Mouse (Mus musculus): ENCODE data around the gene Sgca.
A peak's percentile ranks its signal among the peaks of the same experiment; 100 is the strongest.

Sgca gene

DNA sequence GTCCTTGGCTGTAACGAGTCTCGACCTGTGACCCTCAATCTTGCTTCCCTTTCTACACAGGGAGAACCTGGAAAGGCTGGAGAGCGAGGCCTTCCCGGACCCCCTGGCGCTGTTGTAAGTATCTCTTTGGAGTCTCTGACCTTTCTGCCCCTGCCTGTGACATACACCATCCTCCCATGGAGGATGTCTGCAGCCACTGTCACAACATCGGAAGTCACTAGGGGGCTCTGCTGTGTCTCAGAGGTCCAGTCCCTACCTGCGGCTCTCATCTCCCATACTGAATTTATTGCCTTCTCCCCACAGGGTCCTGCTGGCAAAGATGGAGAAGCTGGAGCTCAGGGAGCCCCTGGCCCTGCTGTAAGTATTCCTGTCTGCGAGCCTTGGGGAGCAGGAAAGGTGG lies 31.8 kb downstream of the Sgca start:
- DNase-seq (ENCODE audit: low read depth, low spot score): no peak

DNA sequence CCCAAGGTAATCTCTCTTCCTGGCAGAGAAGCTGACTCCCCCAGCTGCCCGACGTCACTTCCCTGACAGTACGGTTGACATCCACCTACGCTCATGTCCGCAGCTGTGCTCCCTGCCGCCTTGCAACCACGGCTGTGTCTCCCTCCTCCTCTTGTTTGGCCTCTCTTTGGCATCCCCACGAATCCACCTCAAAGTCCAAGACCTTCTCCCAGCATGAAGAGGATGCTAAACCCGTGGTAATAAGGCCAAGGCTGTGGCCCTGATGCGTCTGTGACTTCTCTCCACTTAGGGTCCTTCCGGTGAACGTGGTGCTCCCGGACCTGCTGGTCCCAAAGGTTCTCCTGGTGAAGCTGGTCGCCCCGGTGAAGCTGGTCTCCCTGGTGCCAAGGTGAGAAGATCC lies 33.1 kb downstream of the Sgca start:
- DNase-seq (ENCODE audit: low read depth, low spot score): no peak

DNA sequence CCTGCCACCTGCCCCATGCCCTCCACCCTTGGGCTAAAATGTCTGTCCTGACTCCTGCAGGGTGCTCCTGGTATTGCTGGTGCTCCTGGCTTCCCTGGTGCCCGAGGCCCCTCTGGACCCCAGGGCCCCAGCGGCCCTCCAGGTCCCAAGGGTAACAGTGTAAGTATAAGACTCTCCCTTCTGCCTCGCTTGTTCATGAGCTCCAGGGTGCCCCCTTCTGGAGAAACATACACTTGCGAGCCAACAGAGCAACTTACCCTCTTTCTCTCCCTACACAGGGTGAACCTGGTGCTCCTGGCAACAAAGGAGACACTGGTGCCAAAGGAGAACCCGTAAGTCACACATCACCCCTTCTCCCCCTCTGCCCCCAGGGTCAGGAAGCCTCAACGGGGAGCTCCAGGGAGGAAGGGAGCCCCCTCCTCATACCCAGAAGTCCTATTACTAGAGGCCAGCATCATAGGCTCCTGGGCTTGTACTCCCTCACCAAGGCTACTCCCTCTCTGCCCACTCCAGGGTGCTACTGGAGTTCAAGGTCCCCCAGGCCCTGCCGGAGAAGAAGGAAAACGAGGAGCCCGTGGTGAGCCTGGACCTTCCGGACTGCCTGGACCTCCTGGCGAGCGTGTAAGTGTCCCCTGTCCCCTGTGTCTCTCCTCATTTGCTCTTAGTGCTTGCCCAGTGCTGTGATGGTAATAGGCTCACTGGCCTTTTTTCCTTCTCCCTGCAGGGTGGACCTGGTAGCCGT lies 33.7 kb downstream of the Sgca start:
- no peak for DNase-seq (ENCODE audit: low read depth, low spot score)

DNA sequence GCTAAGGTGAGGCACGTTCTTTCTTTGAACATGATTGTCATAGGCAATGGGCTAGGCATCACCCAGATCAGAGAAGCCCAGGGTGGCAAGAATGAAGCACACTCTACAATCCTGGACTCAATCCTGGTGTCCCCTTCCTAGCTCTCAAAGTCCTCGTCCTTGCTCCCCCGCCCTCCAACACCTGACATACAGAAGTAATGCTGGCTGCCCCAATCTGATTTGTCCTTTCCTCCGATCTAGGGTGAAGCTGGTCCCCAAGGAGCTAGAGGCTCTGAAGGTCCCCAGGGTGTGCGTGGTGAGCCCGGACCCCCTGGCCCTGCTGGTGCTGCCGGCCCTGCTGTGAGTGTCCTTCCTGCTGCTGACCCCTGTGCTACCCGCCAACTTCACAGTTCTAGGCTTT lies 34.4 kb downstream of the Sgca start:
- DNase-seq (ENCODE audit: low read depth, low spot score): no peak

DNA sequence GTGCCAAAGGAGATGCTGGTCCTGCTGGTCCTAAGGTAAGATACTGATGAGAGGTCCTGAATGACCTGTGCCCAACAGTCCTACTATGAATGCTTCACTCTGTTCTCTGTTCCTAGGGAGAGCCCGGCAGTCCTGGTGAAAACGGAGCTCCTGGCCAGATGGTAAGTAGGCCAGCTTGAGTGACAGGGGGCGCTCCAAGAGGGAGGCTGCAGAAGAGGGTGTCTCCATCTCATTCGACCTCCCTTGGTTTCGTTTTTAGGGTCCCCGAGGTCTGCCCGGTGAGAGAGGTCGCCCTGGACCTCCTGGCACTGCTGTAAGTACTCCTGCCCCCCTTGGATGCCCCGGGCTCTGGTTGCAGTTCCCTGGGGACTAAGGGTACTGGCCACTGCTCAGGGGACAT lies 35.0 kb downstream of the Sgca start:
- DNase-seq (ENCODE audit: low read depth, low spot score): no peak

DNA sequence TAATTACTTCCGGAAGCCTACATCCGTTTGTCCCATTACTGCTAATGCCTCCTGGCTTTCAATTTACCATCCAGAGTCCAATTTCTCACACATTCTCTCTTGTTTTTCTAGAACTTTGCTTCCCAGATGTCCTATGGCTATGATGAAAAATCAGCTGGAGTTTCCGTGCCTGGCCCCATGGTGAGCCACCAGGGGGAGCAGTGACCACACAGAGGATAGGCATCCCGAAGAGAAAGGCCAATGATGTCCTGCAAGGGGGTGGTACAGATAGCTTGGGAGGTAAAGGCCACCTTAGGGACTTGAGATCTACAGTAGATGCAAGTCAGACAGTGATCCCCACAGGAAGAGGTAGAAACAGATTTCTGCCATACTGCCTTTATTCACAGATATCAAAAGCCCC lies 36.8 kb downstream of the Sgca start:
- DNase-seq (ENCODE audit: low read depth, low spot score): no peak

DNA sequence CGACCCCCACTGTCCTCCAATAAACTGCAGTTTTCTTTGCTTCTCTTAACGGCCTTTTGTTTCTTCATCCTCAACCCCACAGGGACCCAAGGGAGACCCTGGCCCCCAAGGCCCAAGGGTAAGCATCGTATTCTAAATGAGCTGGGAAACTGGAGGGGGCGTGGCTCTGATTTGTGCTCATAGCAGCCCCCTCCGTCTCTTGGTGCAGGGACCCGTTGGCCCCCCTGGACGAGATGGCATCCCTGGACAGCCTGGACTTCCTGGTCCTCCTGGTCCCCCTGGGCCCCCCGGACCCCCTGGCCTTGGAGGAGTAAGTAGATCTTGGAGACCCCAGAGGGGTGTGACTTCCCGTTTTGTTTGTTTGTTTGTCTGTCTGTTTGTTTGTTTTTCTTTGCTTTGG lies 37.8 kb downstream of the Sgca start:
- no peak for DNase-seq (ENCODE audit: low read depth, low spot score)

DNA sequence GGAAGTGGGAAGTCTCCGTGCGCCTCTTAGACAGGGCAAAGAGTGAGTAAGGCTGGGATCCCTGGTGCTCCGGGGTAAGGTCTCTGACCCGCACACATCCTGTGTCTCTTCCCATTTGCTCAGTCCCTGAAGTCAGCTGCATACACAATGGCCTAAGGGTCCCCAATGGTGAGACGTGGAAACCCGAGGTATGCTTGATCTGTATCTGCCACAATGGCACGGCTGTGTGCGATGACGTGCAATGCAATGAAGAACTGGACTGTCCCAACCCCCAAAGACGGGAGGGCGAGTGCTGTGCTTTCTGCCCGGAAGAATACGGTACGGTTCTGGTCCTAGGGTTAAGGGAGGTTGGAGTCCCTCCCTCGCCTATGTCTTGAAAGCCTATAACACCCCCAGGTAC lies 38.3 kb downstream of the Sgca start:
- no peak for DNase-seq (ENCODE audit: low read depth, low spot score)

DNA sequence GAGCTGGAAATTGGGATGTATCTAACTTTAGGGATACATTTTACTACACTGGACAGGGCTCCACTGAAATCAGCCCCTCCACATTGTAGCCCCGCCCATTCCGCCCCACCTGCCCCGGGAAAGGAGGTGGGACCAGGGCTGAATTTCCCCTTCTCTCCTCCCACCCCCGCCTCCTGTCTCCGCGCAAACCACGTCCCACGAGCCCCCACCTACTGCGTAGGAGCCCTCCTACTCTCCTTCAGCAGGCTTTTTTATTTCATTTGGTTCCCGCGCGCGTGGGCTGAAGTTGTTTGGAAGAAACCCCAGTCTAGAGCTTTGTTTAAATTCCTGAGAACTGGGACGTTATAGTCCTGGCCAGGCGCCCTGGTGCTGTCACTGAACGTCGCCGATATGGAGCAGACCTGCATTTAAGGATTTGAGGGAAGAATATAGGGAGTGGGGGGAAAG lies 38.8 kb downstream of the Sgca start:
- DNase-seq (ENCODE audit: low read depth, low spot score): no peak

DNA sequence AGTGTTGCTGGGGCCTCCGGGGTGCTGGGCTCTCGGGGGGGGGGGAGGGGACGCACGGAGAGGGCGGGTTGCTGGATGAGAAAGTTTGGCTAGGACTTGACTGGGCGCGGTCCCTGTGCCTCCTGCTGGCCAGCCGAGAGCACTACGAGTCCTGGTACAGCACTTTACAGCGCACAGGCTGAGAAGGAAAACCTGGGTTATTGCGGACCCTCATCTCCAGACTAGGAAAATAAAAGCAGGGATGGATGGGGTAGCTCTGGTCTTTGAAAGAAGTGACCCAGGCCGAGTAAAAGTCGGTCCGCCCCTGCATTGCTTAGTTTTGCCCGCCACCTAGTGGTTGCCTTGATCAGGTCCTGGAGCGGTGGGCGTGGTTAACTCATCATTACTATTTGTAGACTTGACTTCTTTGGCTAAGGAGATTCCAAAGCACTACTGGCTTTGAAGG lies 39.3 kb downstream of the Sgca start:
- DNase-seq (ENCODE audit: low read depth, low spot score): peak; percentile 90

DNA sequence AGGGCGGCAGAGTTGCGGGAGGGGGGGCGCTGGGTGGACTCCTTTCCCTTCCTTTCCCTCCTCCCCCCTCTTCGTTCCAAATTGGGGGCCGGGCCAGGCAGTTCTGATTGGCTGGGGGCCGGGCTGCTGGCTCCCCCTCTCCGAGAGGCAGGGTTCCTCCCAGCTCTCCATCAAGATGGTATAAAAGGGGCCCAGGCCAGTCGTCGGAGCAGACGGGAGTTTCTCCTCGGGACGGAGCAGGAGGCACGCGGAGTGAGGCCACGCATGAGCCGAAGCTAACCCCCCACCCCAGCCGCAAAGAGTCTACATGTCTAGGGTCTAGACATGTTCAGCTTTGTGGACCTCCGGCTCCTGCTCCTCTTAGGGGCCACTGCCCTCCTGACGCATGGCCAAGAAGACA lies 40.1 kb downstream of the Sgca start, which contains the start of gene Col1a1:
Col1a1 (plus strand) TSS at position 180 of the 400 bp plus-strand sequence.
- no peak for DNase-seq (ENCODE audit: low read depth, low spot score)

DNA sequence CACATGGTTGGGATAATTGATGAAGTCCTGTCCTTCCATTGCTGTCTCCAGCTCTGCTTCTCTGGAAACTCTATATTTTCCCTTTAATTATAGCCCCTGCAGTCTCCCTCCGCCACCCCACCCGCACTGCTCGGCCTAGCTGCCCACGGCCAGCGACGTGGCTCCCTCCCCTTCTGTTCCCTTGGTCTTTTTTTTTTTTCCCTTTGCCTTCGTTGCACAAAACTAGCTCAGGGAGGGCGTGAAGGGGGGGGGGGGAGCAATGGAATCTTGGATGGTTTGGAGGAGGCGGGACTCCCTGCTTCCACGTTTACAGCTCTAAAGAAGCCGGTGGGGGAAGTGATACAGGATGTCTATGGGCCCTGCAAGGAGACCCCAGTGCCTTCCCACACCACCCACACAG lies 41.6 kb downstream of the Sgca start:
- DNase-seq (ENCODE audit: low read depth, low spot score): no peak

DNA sequence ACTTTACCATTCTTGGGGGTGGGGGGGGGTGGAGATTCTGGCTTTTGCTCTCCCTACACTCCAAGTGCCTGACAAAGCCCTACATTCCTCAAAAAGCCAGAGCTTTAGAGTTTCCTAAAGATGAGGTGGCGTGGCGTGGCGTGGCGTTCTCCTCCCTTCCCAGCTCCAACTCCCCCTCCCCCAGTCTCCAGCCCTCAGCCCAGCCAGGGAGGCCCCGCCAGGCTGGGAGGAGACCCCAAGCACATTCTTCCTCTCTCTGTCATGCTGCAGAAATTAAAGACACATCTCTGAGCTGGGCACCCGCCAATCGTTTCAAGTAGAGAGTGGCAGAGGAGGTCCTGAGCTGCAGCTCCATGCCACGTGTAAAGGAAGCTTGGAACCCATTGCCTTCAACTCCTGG lies 42.5 kb downstream of the Sgca start:
- no peak for DNase-seq (ENCODE audit: low read depth, low spot score)

DNA sequence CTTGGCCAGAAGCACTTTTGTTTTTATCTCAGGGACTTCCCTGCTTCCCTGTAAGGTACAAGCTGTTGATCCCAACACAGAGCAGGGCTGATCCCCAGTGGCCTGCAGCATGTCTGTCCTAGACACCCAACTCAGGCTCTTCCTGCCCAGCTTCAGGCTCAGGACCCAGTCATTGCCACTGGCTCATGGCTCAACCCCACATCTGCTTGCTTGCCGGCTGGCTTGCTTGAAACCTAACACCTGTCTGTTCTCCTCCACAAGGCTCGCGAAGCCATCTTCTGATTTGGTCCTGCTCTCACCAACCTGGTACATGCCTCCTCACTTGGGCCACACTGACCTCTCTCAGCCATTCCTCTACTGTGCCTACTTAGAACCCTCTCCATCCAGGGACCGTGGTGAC lies 46.0 kb downstream of the Sgca start:
- no peak for DNase-seq (ENCODE audit: low read depth, low spot score)

DNA sequence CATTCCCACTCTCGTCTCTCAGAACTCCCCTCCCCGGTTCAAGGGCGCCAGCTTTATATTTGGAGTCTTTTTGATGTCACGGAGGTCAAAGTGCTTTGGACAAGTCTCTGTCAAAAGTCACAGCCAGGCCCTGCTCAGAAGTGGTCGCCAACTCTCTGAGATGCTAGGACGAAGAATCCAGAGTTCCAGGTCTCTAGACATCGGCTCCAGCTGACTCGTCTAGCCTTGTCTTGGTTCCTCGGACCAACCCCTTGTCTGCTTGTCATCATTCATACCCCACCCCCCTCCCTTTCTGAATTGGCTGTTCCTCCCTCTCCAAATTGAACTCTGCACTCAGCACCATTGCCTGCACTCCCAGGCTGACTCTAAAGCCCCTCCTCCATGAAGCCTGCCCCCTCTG lies 46.5 kb downstream of the Sgca start:
- no peak for DNase-seq (ENCODE audit: low read depth, low spot score)

DNA sequence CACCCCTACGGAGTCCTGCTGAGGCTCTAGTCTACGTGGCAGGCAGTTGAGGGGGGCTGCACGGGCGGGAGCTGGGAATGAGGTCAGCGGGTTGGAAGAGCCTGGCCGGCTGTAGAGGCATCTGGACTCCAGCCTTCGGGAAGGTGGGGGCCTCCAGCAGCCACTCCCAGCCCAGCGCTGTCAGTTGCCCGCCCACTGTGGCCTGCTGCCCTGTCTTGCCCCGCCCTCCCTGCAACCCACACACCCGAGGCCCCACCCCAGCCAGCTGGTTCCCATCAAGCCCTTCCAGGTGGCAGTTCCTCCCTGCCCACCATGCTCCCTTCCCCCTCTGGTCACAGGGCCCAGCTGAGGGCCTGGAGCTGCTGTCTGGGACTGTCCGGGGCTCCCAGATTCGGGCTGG lies 47.3 kb downstream of the Sgca start:
- peak; percentile 83 for DNase-seq (ENCODE audit: low read depth, low spot score)

DNA sequence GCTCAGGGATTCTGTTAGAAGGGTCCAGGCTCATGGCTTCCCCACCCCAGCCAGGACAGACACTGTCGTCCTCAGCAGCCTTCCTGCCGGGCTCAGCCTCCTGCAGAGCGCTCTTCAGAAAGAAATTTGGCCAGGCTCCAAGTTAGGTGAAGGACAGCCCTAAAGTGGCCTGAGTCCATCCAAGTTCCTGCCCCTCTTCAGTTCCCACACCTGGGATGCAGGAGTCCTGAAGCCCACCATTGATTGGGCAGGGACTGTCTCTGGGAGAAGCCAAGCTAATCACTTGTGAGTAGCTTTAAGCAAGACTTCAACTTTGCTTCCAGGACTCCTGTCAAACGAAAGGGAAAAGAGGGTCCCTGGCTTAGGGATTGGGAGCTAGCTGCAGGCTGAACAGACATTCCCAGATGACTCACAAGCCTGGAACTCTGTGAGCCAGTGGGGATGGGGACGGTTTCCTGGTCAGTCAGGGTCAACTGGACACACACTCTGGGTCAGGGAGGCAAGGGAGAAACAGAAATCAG lies 48.3 kb downstream of the Sgca start:
- no peak for DNase-seq (ENCODE audit: low read depth, low spot score)

DNA sequence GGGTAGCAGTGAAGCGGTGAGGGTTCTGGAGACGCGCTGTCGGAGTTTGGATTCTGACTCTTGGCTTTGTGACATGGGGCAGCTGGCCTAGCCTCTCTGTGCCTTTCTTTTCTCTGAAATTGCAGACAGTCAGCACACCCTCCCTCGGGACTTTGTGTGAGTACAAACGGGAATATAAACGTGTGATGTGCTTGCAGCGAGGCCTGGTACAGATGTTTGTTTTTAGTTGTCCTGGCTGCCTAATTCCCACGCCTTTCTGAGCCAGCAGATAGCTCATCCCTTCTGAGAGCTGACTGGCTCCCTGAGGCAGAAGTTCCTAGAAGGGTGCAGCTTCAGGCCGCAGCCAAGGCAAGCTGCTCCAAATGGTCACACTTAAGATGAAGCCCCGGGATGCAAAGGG lies 49.7 kb downstream of the Sgca start:
- DNase-seq (ENCODE audit: low read depth, low spot score): no peak

DNA sequence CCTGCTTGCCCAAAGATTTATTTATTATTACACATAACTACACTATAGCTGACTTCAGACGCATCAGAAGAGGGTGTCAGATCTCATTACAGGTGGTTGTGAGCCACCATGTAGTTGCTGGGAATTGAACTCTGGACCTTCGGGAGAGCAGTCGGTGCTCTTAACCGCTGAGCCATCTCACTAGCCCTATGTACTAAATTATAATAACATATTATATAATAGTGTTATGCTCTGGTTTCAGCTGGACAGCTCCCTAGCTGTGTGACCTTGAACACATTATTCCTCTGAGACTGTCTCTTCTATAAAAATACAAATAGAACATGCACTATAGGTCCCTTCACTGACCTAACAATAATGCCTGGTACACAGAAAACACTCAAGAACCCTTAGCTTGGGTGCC lies 51.1 kb downstream of the Sgca start:
- no peak for DNase-seq (ENCODE audit: low read depth, low spot score)

DNA sequence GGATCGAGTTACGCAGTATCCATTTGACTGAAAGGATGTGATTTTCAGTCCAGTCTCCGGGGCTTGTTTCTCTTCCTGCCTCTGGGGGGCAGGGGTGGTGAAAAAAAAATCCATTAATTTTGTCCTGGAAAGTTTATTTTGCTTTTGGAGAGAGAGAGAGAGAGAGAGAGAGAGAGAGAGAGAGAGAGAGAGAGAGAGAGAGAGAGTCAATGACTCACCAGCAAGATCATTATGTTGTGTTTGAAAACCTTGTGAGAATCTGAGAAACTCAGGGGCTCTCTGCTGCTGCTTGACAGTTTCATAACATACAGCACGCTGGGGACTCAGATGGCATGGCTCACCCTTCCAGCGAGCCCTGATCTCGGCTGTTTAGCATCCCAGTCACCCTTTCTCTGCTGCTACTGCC lies 55.1 kb downstream of the Sgca start:
- DNase-seq (ENCODE audit: low read depth, low spot score): no peak

DNA sequence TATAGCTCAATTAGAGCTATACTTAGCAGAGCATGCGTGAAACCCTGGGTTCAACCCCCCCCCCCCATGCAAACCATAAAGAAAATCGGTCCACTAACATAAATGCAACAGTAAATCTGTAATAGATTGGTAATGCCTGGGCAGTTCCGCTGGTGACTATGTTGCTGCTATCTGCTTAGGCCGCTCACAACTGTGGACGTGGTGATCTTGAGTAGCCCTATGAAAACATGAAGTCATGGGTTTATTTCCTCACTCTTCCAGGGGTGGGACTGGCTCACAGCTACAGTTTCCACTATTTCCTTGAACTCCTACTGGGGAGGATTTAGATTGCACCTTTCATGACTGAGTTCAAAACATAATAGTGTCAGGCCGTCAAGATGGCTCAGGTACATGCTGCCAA lies 58.4 kb downstream of the Sgca start:
- no peak for DNase-seq (ENCODE audit: low read depth, low spot score)

DNA sequence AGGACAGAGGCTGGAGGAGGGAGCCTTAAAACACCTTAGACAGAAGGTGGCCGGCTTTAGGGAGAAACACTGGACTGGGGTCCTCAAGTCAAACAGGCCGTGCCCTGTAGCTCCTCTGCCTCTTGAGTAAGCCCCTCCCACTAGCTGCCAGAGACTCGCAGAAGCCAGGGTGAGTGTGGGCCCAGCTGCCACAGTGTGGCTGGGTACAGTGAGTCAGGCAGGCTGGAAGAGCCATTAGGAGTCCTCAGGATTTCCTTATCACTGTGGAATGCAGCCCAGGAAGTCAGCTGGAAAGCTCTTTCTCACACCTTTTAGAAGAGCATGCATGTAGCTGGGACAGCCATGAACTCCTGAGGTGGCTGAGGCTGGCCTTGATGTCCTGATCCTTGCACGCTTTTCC lies 59.6 kb downstream of the Sgca start:
- no peak for DNase-seq (ENCODE audit: low read depth, low spot score)

DNA sequence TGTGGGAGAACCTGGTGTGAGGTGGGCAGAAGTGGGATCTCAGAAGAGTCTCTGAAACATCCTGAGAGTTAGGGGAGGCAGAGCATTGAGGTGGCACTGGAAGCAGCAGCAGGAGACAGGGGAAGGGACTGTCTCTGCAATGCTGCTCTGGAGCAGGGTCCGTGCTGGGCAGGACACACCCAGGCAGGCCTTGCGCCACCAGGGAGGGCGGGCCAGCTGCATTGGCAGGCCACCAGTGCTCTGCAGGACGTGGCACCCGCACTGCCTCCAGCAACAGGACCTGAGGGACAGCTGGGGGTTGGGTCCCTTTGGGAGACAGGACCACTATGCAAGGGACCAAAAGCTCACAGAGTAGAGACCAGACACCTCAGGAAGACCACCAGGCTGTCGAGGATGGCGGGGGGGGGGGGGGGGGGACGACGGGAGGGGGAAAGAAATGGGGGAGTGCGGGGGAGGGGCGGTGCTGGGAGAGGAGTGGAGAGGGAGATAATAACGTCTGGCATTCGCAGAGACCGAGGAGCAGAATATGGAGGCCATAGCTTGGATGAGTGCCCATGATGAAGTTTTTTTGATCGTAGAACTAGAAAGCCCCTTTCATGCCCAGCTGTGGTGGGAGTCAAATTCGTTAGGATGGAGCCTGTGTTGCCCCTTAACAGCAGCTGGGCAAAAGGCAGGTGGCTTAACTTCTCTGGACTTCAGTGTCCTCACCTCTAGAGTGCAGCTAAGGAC lies 60.3 kb downstream of the Sgca start:
- DNase-seq (ENCODE audit: low read depth, low spot score): no peak

All from embryo, embryonic 11.5 days (tissue).